Mouse (Mus musculus) lung, embryonic 14.5 days (tissue): ENCODE measurements at regions not wholly inside any gene's neighbourhood (a gene's known extent, or its start where the extent isn't known, plus 50 kb on each side); places are given as distances from the start of the nearest gene placed in this dataset.

Experiments used
- ATAC-seq: fragments of 200-750 bp; cut with Nextera tagmentation; 2 replicates; pipeline ENCODE4 v1.8.0; 2017; ENCODE audit warnings: mild to moderate bottlenecking, moderate TSS enrichment, moderate library complexity; ENCODE audit not compliant: insufficient read depth
- DNase-seq: peaks from one replicate; pipeline ENCODE4 v3.0.0-alpha.2; 2015
- H3K27ac ChIP-seq: fragments of 300-500 bp; sonication (generic); 2 replicates; pipeline ENCODE4 v1.5.1; 2014; ENCODE audit warnings: low read depth, mild to moderate bottlenecking, moderate library complexity
- H3K27me3 ChIP-seq: fragments of 300-500 bp; sonication (generic); 2 replicates; pipeline ENCODE4 v1.6.1; 2014; ENCODE audit warnings: low read length, control low read depth; ENCODE audit not compliant: insufficient read depth
- H3K36me3 ChIP-seq: fragments of 300-500 bp; sonication (generic); 2 replicates; pipeline ENCODE4 v1.6.1; 2014; ENCODE audit warnings: control low read depth; ENCODE audit not compliant: insufficient read depth
- H3K4me1 ChIP-seq: fragments of 300-500 bp; sonication (generic); 2 replicates; pipeline ENCODE4 v1.6.1; 2014; ENCODE audit warnings: antibody characterized with exemption, control low read depth; ENCODE audit not compliant: insufficient read depth
- H3K4me2 ChIP-seq: fragments of 300-500 bp; sonication (generic); 2 replicates; pipeline ENCODE4 v1.6.1; 2014; ENCODE audit warnings: mild to moderate bottlenecking
- H3K4me3 ChIP-seq: fragments of 300-500 bp; sonication (generic); 2 replicates; pipeline ENCODE4 v1.5.1; 2014; ENCODE audit warnings: low read depth, low read length
- H3K9ac ChIP-seq: fragments of 300-500 bp; sonication (generic); 2 replicates; pipeline ENCODE4 v1.6.1; 2014
- H3K9me3 ChIP-seq: fragments of 300-500 bp; sonication (generic); 2 replicates; pipeline ENCODE4 v1.6.1; 2016; ENCODE audit warnings: low read depth, low read length, control low read depth
- CTCF ChIP-seq: IDR thresholded peaks from 2 replicates; pipeline ENCODE4 v1.5.1; 2016; ENCODE audit warnings: antibody characterized with exemption, low read depth
- WGBS: fragments of 180-500 bp; shearing (Covaris S2); extraction: QIAGEN DNeasy Blood & Tissue Kit; methylation state at CpG from one replicate; pipeline ENCODE4 v1.1.7; 2014; 5-methylcytosine and 5-hydroxymethylcytosine counted together

GRCm38 (mm10) chr6:134342796-134343605 lies 53.1 kb upstream of the Bcl2l14 start:
- Histone ChIP-seq H3K4me1 (no peaks in the 10 kb centered on the region), H3K27ac (no peak overlapping the region), H3K9me3 (no peaks in the 10 kb centered on the region), H3K4me3 (no peak overlapping the region), H3K36me3 (no peaks in the 10 kb centered on the region), H3K4me2 (no peak overlapping the region), H3K9ac (no peak overlapping the region), H3K27me3 (no peaks in the 10 kb centered on the region)
- ATAC-seq, result no peak
- 83% methylated on average over 9 of the region's 9 CpGs for WGBS
- no peak for TF ChIP-seq CTCF
- DNase-seq, result no peak

- H3K9me3 ChIP-seq, result no peaks in the 10 kb centered on the region
- 89% methylated on average over 4 of the region's 4 CpGs for WGBS
- TF ChIP-seq CTCF, result no peak
- no peaks in the 10 kb centered on the region for H3K4me1 ChIP-seq
- H3K27ac ChIP-seq, result no peak overlapping the region
- no peak overlapping the region for H3K4me3 ChIP-seq
- H3K9ac ChIP-seq, result no peak overlapping the region
- H3K36me3 ChIP-seq, result no peaks in the 10 kb centered on the region
- no peak for ATAC-seq
- no peak for DNase-seq
- H3K27me3 ChIP-seq, result no peaks in the 10 kb centered on the region
- no peak overlapping the region for H3K4me2 ChIP-seq
Measured at GRCm38 (mm10) chr6:134343606-134343901, 52.6 kb upstream of the Bcl2l14 start.
